Mouse (Mus musculus) brain, embryonic 14.5 days (tissue): ENCODE data around the gene Tjap1.

Experiments
- CTCF ChIP-seq: fragments of 200-500 bp; IDR thresholded peaks from 2 replicates; pipeline ENCODE4 v1.5.1; 2012; ENCODE audit warnings: inconsistent platforms, mild to moderate bottlenecking, moderate library complexity, borderline replicate concordance; ENCODE audit not compliant: insufficient read depth, insufficient read length; ENCODE audit errors: extremely low read depth
- POLR2A ChIP-seq: fragments of 200-500 bp; IDR thresholded peaks from 2 replicates; pipeline ENCODE4 v1.6.1; 2012; ENCODE audit warnings: mild to moderate bottlenecking, inconsistent platforms, borderline replicate concordance; ENCODE audit not compliant: poor library complexity, insufficient read depth, insufficient read length, severe bottlenecking; ENCODE audit errors: extremely low read depth

GRCm38 (mm10) chr17:46267511-46267910, 15.3 kb downstream of the Tjap1 start:
- TF ChIP-seq POLR2A (no peak), CTCF (no peak)
